Mouse (Mus musculus): ENCODE data around the gene Alkbh1. TPM values are rescaled to one million over a fixed set of nuclear protein-coding genes. Genes with fewer than 3 reads are reported as not detected.

The Alkbh1 gene
- total RNA-seq, 2 experiments from 2014 or later, result 4.1 to 5.5 TPM

DNA sequence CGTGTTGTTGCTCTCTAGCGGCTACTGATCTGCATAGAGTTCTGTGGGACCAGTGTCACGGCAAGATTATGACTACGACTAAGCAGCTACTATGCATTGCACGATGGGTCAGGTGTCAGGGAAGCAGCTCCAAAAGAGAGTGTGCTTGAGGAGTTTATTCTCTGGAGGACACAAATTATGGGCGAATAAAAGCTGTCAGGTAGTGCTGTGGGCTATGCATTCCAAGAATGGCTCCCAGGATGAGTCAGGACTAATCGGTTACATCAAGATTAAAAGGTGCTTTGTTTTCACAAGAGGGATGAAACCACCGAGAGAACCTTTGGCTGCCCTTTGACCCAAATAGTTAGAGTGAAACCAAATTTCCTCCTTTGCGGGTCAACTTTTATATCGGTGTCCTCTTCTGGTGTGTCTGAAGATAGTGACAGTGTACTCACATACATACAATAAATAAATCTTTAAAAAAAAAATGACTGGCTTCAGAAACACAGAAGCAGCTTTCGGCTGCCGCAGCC lies 23.8 kb downstream of the Alkbh1 start:
- DNase-seq (ENCODE audit: low spot score), result no peak

DNA sequence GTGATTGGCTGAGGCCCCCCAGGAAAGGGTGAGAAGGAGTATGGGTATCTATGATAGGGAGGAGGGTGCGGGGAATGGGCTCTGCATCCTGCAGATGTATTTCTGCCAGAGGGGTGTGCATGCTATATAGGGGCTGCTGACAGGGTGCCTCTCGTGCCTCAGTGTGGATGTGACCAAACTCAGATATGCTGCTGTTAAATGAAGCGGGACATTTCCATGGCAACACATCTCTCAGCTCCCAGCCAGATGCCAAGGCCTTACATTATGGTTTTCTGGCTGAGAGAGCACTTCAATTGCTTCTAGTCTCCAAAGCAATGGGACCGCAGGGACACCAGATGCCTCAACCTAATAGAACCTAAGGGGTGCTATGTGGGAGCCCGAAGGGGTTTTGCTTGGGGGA lies 24.9 kb downstream of the Alkbh1 start:
- DNase-seq (ENCODE audit: low spot score), result no peak

DNA sequence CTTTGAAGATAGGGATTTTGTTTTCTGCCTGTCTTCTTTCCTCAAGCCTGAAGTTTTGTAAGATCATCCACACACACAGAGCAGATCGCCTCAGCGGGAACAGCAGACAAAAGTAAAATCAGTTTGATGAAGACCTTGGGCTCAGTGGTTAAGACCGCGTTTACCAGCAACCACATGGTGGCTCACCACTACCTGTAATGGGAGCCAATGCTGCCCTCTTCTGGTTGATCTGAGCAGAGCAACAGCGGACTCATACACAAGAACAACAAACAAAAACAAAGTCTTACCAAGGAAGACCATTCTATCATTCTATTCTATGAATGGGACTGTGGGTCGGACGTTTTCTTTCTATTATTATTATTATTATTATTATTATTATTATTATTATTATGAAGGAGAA lies 27.1 kb downstream of the Alkbh1 start:
- DNase-seq (ENCODE audit: low spot score), result peak; percentile 50

DNA sequence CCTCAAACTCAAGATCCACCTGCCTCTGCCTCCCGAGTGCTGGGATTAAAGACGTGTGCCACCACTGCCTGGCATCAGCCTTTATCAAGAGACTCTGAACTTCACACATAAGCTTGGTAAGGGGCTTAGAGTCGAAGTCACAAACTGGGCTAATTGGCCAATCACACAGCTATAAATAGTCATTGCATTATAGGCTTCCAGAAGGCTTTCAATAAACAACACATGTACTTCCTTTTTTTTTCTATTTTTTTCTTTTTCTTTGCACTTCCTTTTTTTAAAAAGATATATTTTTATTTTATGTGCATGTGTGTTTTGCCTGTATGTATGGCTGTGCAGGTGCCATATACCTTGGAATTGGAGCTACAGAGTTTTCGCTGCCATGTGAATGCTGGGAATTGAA lies 28.5 kb downstream of the Alkbh1 start:
- DNase-seq (ENCODE audit: low spot score), result no peak

DNA sequence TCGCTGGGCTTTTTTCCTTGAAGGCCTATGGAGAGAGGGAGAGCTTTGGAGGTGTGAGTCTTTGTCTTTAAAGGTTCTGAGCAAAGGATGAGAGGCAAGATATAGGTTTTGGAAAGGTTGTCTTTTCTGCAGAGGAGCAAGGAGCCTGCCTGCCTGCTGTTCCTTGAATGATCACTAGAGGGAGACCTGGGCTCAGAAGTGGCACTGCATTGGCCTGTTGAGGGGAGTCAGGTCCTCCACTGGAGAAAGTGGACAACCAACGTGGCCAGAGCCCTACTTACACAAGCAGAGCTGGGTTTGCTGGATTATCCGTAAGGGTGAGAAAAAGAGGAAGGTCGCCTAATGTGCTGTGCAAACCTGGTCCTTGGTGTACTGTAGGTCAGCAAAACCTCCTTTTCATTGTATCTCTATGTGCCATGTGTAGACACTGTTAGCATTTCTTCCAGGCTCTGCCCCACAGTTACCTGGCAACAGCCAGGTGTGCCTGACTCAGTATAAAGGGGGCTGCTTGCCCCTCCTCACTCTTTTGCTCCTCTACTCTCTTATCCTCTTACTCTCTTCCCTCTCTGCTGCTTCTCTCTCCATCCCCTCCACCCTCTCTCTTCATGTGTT lies 30.5 kb downstream of the Alkbh1 start:
- DNase-seq (ENCODE audit: low spot score), result peak; percentile 68

DNA sequence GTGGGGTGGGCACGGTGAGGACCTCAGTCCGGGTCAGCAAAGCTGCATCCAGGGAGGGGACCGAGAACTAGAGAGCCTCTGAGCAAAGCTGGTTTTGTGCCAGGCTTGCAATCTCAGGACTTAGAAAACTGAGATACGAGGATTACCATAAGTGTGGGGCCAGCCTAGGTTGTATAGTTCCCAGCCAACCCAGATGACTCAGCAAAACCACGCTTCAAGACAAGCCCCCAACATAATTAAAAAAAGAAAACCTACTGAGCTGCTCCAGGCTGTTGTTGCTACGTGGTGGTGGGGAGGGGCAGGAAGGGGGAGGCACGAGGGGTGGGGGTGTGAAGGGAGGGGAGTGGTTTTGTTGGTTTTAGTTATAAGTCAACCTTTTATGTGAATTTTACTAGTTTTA lies 32.8 kb downstream of the Alkbh1 start:
- no peak for DNase-seq (ENCODE audit: low spot score)

DNA sequence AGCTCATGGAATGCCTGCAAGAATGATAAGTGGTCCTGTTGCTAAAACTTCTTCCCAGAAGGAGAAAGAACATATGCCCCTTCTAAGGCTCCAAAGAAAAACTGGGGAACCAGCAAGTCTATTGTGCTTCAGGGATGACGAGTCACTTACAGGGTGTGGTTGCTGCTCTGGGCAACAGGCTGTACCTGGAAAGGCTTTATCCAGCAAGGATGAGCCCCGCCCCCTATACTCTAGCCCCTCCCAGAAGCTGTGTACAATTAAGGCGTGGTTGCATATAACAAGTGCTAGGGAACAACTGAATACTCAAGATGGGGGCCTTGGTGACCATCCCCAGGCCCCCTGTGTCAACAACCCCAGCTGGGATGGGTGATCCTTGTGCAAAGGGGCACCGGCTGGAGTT lies 34.7 kb downstream of the Alkbh1 start:
- DNase-seq (ENCODE audit: low spot score), result no peak

DNA sequence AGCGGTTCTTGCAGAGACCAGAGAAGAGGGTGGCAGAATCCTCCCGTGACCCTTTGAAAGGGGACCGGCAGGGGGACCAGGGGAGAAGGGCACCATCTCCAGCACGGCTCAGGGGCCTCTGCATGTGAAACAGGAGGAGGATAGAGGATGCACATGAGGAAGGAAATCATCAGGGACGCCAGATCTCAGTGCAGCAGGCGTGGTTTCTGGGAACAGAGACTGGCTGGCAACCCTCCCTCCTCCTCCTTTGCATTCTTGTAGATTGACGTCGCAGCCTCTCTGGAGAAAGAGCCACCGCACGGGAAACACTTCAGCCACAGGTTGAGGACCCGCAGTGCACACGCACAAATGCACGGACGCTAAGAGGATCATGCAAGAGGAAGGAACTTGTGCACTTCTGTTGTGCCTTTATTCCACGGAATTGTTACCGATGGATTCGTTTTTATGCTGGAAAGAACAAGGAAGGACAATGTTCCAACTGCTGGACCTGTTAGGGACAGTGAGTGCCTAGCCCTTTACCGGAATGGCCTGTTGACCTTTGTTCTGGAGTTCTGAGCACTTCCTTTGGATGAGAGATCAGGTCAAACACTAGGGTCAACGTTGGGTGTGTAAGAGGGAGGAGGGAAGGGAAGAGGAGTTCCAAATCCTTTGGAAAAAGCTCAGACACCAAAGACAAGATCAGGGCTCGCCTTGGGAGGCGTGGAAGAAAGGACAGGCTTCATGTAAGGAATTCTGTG lies 35.8 kb downstream of the Alkbh1 start:
- peak; percentile 29 for DNase-seq (ENCODE audit: low spot score)

DNA sequence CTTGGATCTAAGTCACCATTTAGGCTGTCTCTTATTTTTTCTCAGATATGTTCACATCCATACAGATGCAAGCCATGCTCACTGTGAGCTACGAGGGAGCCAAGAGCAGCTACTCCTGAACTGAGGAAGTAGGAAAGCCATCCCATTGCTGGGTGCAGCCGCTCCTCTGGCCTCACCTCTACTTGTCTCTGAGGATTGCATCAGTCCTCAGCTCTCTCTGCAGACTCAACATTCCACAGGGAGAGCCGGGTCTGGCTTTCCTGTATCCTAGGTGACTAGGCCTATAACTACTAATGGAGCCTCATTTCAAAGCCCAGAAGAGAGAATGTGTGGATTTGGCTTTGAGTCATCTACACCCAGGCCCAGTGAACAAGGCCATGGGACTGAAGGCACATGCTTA lies 38.1 kb downstream of the Alkbh1 start:
- DNase-seq (ENCODE audit: low spot score), result no peak

DNA sequence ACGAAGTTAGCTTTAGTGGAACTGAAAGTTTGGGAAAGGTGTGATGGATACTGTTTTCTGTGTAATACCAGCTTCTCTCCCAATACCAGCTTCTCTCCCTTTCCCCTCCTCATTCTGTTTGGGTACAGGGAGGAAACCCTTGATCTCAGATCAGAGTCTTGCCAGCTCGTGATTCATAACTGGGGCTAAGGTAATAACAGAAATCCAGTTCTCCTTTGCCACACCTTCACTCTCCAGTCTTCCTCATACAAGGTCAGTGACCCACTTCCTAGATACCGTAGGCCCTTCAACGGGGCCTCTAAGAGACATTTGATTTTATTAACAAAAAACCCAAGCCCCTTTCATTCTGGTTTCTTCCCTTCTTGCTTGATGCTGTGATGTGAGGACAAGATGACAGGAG lies 38.7 kb downstream of the Alkbh1 start:
- no peak for DNase-seq (ENCODE audit: low spot score)

DNA sequence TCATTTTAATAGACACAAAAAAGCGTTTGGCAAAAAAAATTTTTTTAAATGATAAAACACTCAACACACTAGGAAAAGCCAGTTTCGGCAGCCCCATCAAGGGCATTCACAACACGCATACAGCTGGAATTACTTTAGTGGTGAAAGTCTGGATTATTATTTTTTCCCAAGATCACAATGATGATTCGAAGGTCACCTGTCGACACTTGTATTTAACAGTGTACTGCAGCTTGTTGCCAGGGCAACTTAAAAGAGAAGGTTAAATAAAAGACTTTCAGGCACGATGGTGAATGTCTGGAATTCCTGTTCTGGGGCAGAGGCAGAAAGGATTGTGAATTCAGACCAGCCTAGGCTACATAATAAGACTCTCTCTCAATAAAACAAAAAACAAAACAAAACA lies 41.9 kb downstream of the Alkbh1 start:
- no peak for DNase-seq (ENCODE audit: low spot score)

DNA sequence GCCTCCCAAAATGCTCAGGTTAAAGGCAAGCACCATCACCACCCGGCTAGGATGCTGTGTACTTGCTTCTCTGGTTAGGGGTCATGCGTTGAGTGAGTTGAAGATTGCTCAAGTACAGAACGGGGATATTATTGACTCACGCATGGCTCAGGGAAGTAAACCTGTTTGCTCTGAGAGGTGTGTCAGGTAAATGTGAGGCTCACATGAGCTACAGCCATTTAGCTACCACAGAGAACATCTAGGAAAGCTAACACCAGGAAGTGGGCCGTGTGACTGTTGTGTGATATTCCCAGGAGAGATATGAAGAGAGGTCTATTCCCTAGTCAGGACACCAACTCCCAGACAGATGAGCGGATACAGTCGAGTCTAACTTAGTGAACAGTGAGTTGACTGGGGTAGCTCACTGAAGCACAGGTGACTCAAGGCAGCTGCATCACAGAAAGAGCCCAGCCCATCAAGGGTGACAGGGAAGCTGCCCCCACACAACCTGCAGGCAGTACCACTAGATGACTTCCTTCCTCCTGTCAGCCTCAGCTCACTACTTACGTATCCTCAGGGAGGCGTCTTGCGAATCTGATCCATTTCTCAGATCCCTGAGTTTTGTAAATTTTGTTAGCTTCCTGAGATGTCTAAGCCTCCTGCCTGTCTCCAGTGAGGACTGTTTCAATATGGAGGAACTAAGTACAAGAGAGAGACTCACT lies 44.5 kb downstream of the Alkbh1 start:
- no peak for DNase-seq (ENCODE audit: low spot score)

DNA sequence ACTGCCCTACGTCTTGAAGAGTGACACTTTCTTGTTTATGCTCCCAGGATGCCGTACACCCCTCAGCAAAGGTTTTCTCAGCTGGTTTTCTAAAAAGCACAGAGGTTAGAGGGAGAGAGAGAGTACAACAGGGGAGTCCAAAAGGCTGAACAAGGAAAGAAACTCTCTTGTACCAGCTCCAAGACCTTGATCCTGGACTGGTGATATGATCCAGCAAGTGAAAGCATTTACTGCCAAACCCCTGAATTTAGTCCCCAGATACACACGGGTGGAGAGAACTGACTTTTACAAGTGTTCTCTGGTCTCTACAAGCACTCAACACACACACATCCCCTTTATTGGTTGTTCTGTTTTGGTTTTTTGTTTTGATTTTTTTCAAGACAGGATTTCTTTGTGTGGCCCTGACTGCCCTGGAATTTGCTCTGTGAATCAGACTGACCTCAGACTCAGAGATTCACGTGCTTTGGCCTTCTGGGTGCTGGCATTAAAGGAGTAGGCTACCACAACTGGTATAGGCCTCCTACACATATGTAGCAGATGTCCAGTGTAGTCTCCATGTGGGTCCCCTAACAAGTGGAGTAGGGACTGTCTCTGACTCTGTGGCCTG lies 45.9 kb downstream of the Alkbh1 start:
- no peak for DNase-seq (ENCODE audit: low spot score)

DNA sequence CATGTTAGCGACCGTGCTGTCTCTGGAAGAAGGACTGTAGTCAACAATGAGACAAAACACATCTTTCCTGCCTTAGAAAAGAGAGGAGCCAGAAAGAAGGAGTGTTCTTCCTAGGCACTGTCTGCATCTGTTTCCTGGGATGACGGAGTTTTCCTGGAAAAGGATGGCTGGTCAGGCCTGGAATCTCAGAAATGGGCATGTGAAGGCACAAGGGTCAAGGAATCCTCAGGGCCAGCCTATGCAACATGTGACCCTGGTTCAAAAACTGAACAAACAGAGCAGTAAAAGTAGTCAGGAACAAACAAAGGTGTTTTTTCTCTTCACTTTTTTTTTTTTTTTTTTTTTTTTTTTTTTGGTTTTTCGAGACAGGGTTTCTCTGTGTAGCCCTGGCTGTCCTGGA lies 46.7 kb downstream of the Alkbh1 start:
- no peak for DNase-seq (ENCODE audit: low spot score)

DNA sequence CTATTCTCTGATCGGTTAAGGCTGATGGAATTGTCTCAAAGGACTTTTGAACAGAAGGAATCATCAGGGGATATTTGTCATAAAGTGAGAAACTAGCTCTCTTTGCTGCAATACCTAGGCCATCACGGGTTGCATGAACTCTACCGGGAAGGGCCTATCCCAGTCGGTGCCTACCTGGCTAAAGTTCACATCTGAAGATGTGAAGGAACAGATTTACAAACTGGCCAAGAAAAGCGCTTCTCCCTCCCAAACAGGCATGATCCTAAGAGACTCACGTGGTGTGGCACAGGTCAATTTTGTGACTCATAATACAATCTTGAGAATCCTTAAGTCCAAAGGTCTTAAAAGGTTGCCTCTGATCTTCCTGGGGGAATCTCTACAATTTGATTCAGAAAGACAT lies 49.5 kb downstream of the Alkbh1 start:
- DNase-seq (ENCODE audit: low spot score), result no peak

DNA sequence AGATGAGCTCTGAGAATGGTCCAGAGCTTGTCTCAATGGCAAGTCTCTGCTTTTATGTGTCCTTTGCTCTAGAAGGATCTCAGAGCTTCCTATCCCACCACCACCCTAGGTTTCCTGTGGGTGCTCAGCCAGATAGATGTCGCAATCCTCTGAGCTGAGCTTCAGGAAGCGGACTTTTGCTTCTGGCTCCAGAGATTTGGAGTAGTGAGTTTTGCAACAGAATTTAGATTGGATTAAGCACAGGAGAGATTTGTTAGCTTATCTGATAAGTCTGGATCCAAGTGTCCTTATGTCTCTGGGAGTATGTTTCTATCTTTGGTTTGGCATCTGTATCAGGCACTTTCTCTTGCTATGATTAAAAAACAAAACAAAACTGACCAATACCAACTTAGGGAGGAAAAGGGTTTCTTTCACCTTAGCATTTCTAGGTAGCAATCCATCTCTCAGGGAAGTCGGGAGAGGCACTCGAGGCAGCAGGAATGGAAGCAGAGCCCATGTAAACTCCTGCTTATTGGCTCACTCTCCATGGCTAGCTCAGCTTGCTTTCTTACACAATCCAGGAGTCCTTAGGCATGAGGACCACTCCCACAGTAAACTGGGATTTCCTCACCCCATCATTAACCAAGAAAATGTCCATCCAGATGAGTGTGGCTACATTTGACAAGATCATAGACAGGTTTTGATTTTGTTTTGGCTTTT lies 50.2 kb downstream of the Alkbh1 start:
- DNase-seq (ENCODE audit: low spot score), result peak; percentile 51

DNA sequence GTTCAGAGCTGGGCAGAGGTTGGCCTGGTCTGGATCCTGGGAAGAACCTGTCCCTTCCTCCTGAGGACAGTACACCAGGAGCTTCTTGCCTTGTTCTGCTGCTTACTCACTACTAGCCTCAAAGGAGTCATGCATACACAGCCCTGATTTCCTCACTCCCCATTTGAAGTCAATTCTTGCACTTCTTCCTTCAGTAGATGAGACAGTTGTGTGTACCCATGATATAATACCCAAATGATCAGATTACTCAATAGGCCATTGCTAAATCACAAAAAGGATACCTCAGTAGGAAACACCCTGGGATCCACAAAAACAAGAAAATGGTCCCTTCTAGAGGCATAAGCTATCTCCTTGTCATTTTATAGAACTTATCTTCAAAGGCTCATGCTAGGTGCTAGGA lies 52.5 kb downstream of the Alkbh1 start:
- no peak for DNase-seq (ENCODE audit: low spot score)

DNA sequence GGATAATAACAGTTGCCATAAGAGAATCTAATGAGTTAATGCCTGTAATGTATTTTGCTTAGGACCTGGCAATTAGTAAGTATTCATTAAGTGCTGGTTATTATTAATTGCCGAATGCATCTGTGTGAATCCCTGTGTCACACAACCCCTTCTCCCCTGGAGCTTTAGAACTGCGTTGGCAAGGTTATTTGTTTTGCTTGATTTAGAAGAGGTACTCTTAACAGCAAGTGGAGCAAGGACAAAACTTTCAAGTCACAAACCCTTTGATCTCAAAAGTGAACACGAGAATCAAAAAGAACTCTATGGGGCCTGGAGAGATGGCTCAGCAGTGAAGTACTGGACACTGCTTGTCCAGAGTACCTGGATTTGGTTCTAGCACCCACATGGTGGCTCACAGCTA lies 54.6 kb downstream of the Alkbh1 start:
- no peak for DNase-seq (ENCODE audit: low spot score)

DNA sequence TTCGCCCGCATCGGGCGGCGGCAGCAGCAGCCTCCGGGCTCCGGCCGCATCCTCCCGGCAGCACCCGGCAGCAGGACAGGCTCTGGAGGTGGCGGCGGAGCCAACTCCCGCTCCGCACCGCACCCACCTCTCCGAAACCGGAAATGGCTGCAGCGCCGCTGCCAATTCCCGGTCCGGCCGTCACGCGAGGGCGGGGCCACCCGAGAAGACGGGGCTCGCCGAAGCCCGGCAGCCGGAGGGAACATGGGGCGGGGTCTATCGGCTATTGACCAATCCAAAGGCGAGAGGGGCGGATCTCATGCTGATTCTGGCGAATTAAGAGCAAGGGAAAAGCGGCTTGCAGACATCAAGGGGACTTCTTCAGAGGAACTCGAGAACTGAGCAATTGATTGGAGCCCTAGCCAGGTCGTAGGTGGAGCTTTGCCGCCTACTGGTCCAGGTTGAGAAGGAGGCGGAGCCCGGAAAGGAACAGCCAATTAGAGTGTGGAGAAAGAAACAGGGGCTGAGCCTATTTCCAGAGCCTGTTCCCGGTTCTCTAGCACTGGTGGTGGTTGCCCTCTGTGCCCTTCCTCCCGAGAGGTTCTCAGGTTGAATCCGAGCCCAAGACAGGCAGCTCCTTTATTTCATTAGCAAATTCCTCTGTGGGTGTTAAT lies 55.6 kb downstream of the Alkbh1 start, which contains the start of gene Sptlc2:
TSS of gene Sptlc2 (minus strand) at position 234 of the 653 bp plus-strand sequence.
- DNase-seq (ENCODE audit: low spot score), result peak; percentile 100

DNA sequence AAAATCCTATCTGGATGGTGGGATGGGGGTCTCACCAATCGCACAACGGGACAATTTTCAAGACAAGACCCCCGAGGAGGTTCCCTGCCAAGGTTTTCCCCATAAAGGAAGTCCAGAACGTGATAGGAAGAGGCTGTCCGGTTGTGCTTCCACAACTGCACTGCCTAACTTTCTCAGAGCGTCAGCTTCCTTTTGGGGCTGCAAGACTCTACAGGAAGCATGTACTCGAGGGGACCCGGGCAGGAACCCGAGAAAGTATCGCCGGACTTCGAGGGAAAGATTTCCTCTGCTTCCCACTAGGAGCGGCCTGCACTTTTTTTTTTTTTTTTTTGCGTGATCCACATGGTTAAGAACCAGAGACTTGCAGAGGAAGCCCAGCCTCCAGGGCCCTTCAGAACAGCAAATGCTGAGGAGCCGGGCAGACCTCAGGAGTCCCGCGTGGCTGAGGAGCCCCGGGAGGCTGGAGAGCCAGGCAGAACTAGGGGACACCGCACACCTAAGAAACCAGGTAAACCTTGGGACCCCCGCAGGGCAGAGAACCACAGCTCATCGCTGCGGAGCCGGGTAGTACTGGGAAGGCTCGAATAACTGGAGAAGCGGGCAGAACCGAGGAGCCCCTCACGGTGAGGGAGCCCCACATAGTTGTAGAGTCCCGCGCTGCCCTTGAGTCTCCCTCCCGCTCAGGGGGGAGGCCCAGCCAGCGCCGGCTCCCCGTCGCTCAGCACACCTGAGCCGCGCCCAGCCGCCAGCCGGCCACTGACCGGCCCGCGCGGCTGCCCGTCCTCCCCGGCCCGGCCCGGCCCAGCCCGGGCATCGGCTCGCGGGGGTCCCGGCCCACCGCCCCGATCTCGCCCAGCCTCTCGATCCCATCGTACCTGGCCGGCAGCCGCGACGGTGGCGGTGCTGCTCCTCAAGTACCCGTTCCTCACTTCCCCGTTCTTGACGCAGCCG lies 56.4 kb downstream of the Alkbh1 start:
- DNase-seq (ENCODE audit: low spot score), result peak; percentile 8
